Mouse (Mus musculus) testis, adult 2 months (tissue): Measurements from ENCODE around the gene Ugt2b35. TPM values are rescaled to one million over a fixed set of nuclear protein-coding genes. Genes with fewer than 3 reads are reported as not detected.

Source experiments
- H3K27ac ChIP-seq: fragments of 200-500 bp; 2 replicates; pipeline ENCODE4 v1.5.1; 2012; ENCODE audit warnings: low read depth, low read length; ENCODE audit not compliant: control insufficient read depth, insufficient read depth
- H3K27me3 ChIP-seq: fragments of 200-500 bp; 2 replicates; pipeline ENCODE4 v1.6.1; 2012; ENCODE audit warnings: mild to moderate bottlenecking, low read length, moderate library complexity; ENCODE audit not compliant: control insufficient read depth, insufficient read depth
- H3K36me3 ChIP-seq: fragments of 200-500 bp; 2 replicates; pipeline ENCODE4 v1.6.1; 2012; ENCODE audit warnings: mild to moderate bottlenecking, low read length; ENCODE audit not compliant: control insufficient read depth, insufficient read depth
- H3K4me1 ChIP-seq: fragments of 200-500 bp; 2 replicates; pipeline ENCODE4 v1.6.1; 2012; ENCODE audit warnings: low read length; ENCODE audit not compliant: control insufficient read depth, insufficient read depth
- H3K4me3 ChIP-seq: fragments of 200-500 bp; 2 replicates; pipeline ENCODE4 v1.5.1; 2012; ENCODE audit warnings: low read depth, mild to moderate bottlenecking, low read length, moderate library complexity, mixed read lengths; ENCODE audit not compliant: control insufficient read depth
- CTCF ChIP-seq: fragments of 200-500 bp; IDR thresholded peaks from 2 replicates; pipeline ENCODE4 v1.5.1; 2012; ENCODE audit warnings: low read depth, mild to moderate bottlenecking, inconsistent platforms, low read length, moderate library complexity; ENCODE audit not compliant: control insufficient read depth, insufficient read depth, insufficient replicate concordance
- POLR2A ChIP-seq: fragments of 200-500 bp; IDR thresholded peaks from 2 replicates; pipeline ENCODE4 v1.6.1; 2012; ENCODE audit warnings: low read depth, mild to moderate bottlenecking, inconsistent platforms, low read length, moderate library complexity; ENCODE audit not compliant: control insufficient read depth
- polyA plus RNA-seq: library from polyadenylated mRNA; depleted of rRNA; stranded (reverse); fragments of >200 nt; gene quantifications from 2 replicates; pipeline ENCODE4 v1.2.3, GENCODE M21; 2012; rRNA removed

Gene Ugt2b35
- polyA plus RNA-seq, 1 experiment, result not detected

- H3K4me3 ChIP-seq, result no peak overlapping the region
- no peaks in the 10 kb centered on the region for H3K27me3 ChIP-seq
- no peaks in the 10 kb centered on the region for H3K36me3 ChIP-seq
- no peak for TF ChIP-seq POLR2A
- no peak for TF ChIP-seq CTCF
- no peaks in the 10 kb centered on the region for H3K4me1 ChIP-seq
- no peak overlapping the region for H3K27ac ChIP-seq
Observed at GRCm38 (mm10) chr5:87027359-87027758, 26.7 kb downstream of the Ugt2b35 start.

- TF ChIP-seq CTCF (no peak), POLR2A (no peak)
- Histone ChIP-seq H3K27ac (no peak overlapping the region), H3K4me3 (no peak overlapping the region)
Observed at GRCm38 (mm10) chr5:87030624-87031023, 30.0 kb downstream of the Ugt2b35 start.

More at GRCm38 (mm10) chr5:87030624-87031023, 30.0 kb downstream of the Ugt2b35 start:
- Histone ChIP-seq H3K4me1 (no peaks in the 10 kb centered on the region), H3K36me3 (no peaks in the 10 kb centered on the region), H3K27me3 (no peaks in the 10 kb centered on the region)

Other genes starting within 250 kb of the Ugt2b35 start
- 19.6 and 24.2 TPM in 2 replicates for gene Ythdc1, start 196.6 kb upstream of the Ugt2b35 start, polyA plus RNA-seq
- gene Ugt2b34, start 93.9 kb upstream of the Ugt2b35 start, polyA plus RNA-seq, result 0.02 TPM in 1 of 2 replicates, not detected in the other
- not detected in 2 replicates for gene Ugt2b1, start 74.3 kb upstream of the Ugt2b35 start, polyA plus RNA-seq
- gene Ugt2b36, start 91.7 kb downstream of the Ugt2b35 start, polyA plus RNA-seq, result not detected in 2 replicates
- gene Ugt2b5, start 139.5 kb downstream of the Ugt2b35 start, polyA plus RNA-seq, result 0.09 TPM in 1 of 2 replicates, not detected in the other